Mouse (Mus musculus) liver, embryonic 14.5 days (tissue): ENCODE results near the gene Ccdc71. TPM values are rescaled to one million over a fixed set of nuclear protein-coding genes. Genes with fewer than 3 reads are reported as not detected.

Source experiments
- ATAC-seq: fragments of 200-750 bp; cut with Nextera tagmentation; 2 replicates; pipeline ENCODE4 v1.8.0; 2017; ENCODE audit warnings: moderate number of reproducible peaks, mild to moderate bottlenecking, moderate library complexity; ENCODE audit not compliant: insufficient read depth
- DNase-seq, 3 experiments: peaks; one replicate each; pipeline ENCODE4 v3.0.0-alpha.2; 2012 to 2013; ENCODE audit warnings: low read depth in 3 of 3, low spot score in 3 of 3
- H3K27ac ChIP-seq: fragments of 300-500 bp; sonication (generic); 2 replicates; pipeline ENCODE4 v1.5.1; 2014; ENCODE audit warnings: moderate library complexity, mild to moderate bottlenecking, control low read depth, inconsistent platforms
- H3K27me3 ChIP-seq: fragments of 300-500 bp; sonication (generic); 2 replicates; pipeline ENCODE4 v1.6.1; 2014; ENCODE audit warnings: mild to moderate bottlenecking, low read length, moderate library complexity; ENCODE audit not compliant: control insufficient read depth, insufficient read depth
- H3K36me3 ChIP-seq: fragments of 300-500 bp; sonication (generic); replicated peaks from 2 replicates; pipeline ENCODE4 v1.6.1; 2014; ENCODE audit warnings: low read depth; ENCODE audit not compliant: control insufficient read depth, insufficient read depth
- H3K4me1 ChIP-seq, 2 experiments: fragments of 200-500 bp in 1 of 2; fragments of 300-500 bp in 1 of 2; sonication (generic) in 1 of 2; replicated peaks; 2 replicates each; pipeline ENCODE4 v1.6.1; 2012 to 2014; ENCODE audit warnings: antibody characterized with exemption in 1 of 2, inconsistent platforms in 1 of 2, low read length in 1 of 2; ENCODE audit not compliant: control insufficient read depth in 2 of 2, insufficient read depth in 2 of 2
- H3K4me2 ChIP-seq: fragments of 300-500 bp; sonication (generic); 2 replicates; pipeline ENCODE4 v1.6.1; 2014; ENCODE audit warnings: low read depth, mild to moderate bottlenecking, control low read depth, moderate library complexity
- H3K4me3 ChIP-seq, 2 experiments: fragments of 200-500 bp in 1 of 2; fragments of 300-500 bp in 1 of 2; sonication (generic) in 1 of 2; 2 replicates each; pipeline ENCODE4 v1.5.1; 2012 to 2014; ENCODE audit warnings: low read depth in 2 of 2, low read length in 2 of 2, mild to moderate bottlenecking in 2 of 2, control low read depth in 1 of 2, inconsistent platforms in 1 of 2, moderate library complexity in 1 of 2; ENCODE audit not compliant: insufficient read depth in 1 of 2
- H3K9ac ChIP-seq: fragments of 300-500 bp; sonication (generic); replicated peaks from 2 replicates; pipeline ENCODE4 v1.6.1; 2014; ENCODE audit warnings: mild to moderate bottlenecking, control low read depth, moderate library complexity
- H3K9me3 ChIP-seq: fragments of 300-500 bp; sonication (generic); 2 replicates; pipeline ENCODE4 v1.6.1; 2016; ENCODE audit warnings: low read length, mixed read lengths; ENCODE audit not compliant: control insufficient read depth
- CTCF ChIP-seq: IDR thresholded peaks from 2 replicates; pipeline ENCODE4 v1.5.1; 2016; ENCODE audit warnings: antibody characterized with exemption, low read depth, control low read depth
- EP300 ChIP-seq: IDR thresholded peaks from 2 replicates; pipeline ENCODE4 v1.6.1; 2016; ENCODE audit warnings: antibody characterized with exemption, low read depth
- WGBS: fragments of 180-500 bp; shearing (Covaris S2); extraction: QIAGEN DNeasy Blood & Tissue Kit; methylation state at CpG from one replicate; pipeline ENCODE4 v1.1.7; 2014; ENCODE audit not compliant: insufficient replicate concordance; 5-methylcytosine and 5-hydroxymethylcytosine counted together
- polyA plus RNA-seq, 2 experiments: library from polyadenylated mRNA; depleted of rRNA in 1 of 2; stranded (reverse) in 1 of 2; unstranded in 1 of 2; fragments of >200 nt; fragmentation: Nextera tagmentation in 1 of 2; extraction: Ambion mirVana in 1 of 2; gene quantifications; 2 replicates each; pipeline versions ENCODE4 v1.2.1 to v1.2.3; 2012 to 2014

Gene Ccdc71
- polyA plus RNA-seq, 2 experiments, result 9.7 to 14.5 TPM

GRCm38 (mm10) chr9:108492043-108492750 lies 31.9 kb downstream of the Ccdc71 start:
- DNase-seq, result no peak
- Histone ChIP-seq H3K27me3 (no peaks in the 10 kb centered on the region), H3K9me3 (no peaks in the 10 kb centered on the region), H3K4me1 (peaks cover 7 to 8% of the 10 kb centered on the region in 2 experiments), H3K27ac (peak overlapping the region; percentile 82), H3K36me3 (peaks cover 48% of the 10 kb centered on the region), H3K9ac (peak overlapping the region; percentile 86), H3K4me2 (peak overlapping the region; percentile 90), H3K4me3 (peak overlapping the region; percentile 77 to 82)
- no peak for TF ChIP-seq EP300
- no peak for TF ChIP-seq CTCF
- ATAC-seq, result no peak
- 67% methylated on average over 16 of the region's 16 CpGs for WGBS

- ATAC-seq (no peak), DNase-seq (no peak)
- peaks cover 7 to 8% of the 10 kb centered on the region in 2 experiments for H3K4me1 ChIP-seq
- no peak overlapping the region for H3K4me3 ChIP-seq
- no peak overlapping the region for H3K9ac ChIP-seq
- no peaks in the 10 kb centered on the region for H3K27me3 ChIP-seq
- no peaks in the 10 kb centered on the region for H3K9me3 ChIP-seq
- H3K36me3 ChIP-seq, result peaks cover 57% of the 10 kb centered on the region
- no peak overlapping the region for H3K4me2 ChIP-seq
- TF ChIP-seq CTCF, result no peak
- no peak for TF ChIP-seq EP300
- no peak overlapping the region for H3K27ac ChIP-seq
- WGBS, result 90% methylated on average over 8 of the region's 8 CpGs
Observed at GRCm38 (mm10) chr9:108493246-108493645, 32.9 kb downstream of the Ccdc71 start.

- Histone ChIP-seq H3K4me2 (no peak overlapping the region), H3K9me3 (no peaks in the 10 kb centered on the region)
- no peak for TF ChIP-seq EP300
- TF ChIP-seq CTCF, result no peak
Observed at GRCm38 (mm10) chr9:108494146-108494825, 34.0 kb downstream of the Ccdc71 start.

GRCm38 (mm10) chr9:108494905-108495304 lies 34.6 kb downstream of the Ccdc71 start:
- Histone ChIP-seq H3K4me2 (no peak overlapping the region), H3K9ac (no peak overlapping the region), H3K27ac (no peak overlapping the region), H3K9me3 (no peaks in the 10 kb centered on the region), H3K4me3 (no peak overlapping the region), H3K36me3 (peaks cover 74% of the 10 kb centered on the region), H3K27me3 (no peaks in the 10 kb centered on the region), H3K4me1 (peaks cover 7 to 8% of the 10 kb centered on the region in 2 experiments)
- ATAC-seq (no peak), DNase-seq (no peak)
- 74% methylated on average over 10 of the region's 10 CpGs for WGBS
- TF ChIP-seq EP300 (no peak), CTCF (no peak)

More at GRCm38 (mm10) chr9:108494146-108494825, 34.0 kb downstream of the Ccdc71 start:
- Histone ChIP-seq H3K4me3 (no peak overlapping the region), H3K4me1 (peaks cover 7 to 8% of the 10 kb centered on the region in 2 experiments), H3K27ac (no peak overlapping the region), H3K27me3 (no peaks in the 10 kb centered on the region), H3K36me3 (peaks cover 68% of the 10 kb centered on the region), H3K9ac (no peak overlapping the region)
- DNase-seq (no peak), ATAC-seq (no peak)
- 90% methylated on average over 19 of the region's 19 CpGs for WGBS

GRCm38 (mm10) chr9:108499231-108499630 lies 38.9 kb downstream of the Ccdc71 start:
- no peak overlapping the region for H3K4me3 ChIP-seq
- H3K9ac ChIP-seq, result no peak overlapping the region
- WGBS, result 79% methylated on average over 7 of the region's 7 CpGs
- H3K4me2 ChIP-seq, result no peak overlapping the region
- no peaks in the 10 kb centered on the region for H3K9me3 ChIP-seq
- H3K27ac ChIP-seq, result no peak overlapping the region
- ATAC-seq (no peak), DNase-seq (no peak)
- no peaks in the 10 kb centered on the region for H3K27me3 ChIP-seq
- TF ChIP-seq EP300 (no peak), CTCF (no peak)
- H3K36me3 ChIP-seq, result peaks cover 74% of the 10 kb centered on the region
- H3K4me1 ChIP-seq, result no peaks in the 10 kb centered on the region
